ENCODE assay signal across 20 mouse cellular contexts in genomic region chr9:70197992-70198391, GRCm38 (mm10). TPM values are rescaled to one million over a fixed set of nuclear protein-coding genes. Genes with fewer than 3 reads are reported as not detected.
"Had no signal": no experiment of that assay in that cellular context is flagged by ENCODE, and none has a peak within 500 bp of the region (broad histone marks: within the 10 kb centered on the region; RNA-seq: fewer than 3 reads in every experiment).

No protein-coding gene starts in this region.

- ATAC-seq: liver, postnatal 0 days; lung, postnatal 0 days; midbrain, embryonic 15.5 days had no signal

- H3K4me1 ChIP-seq: midbrain, embryonic 15.5 days; neural tube, embryonic 12.5 days; neural tube, embryonic 15.5 days; stomach, embryonic 15.5 days had no signal

- H3K27me3 ChIP-seq: midbrain, embryonic 12.5 days; midbrain, embryonic 15.5 days; neural tube, embryonic 12.5 days; neural tube, embryonic 15.5 days; stomach, embryonic 15.5 days had no signal

- H3K36me3 ChIP-seq: midbrain, embryonic 12.5 days; midbrain, embryonic 15.5 days; neural tube, embryonic 12.5 days; neural tube, embryonic 15.5 days; stomach, embryonic 15.5 days had no signal

- H3K9me3 ChIP-seq: midbrain, embryonic 12.5 days; midbrain, embryonic 15.5 days; neural tube, embryonic 12.5 days; neural tube, embryonic 15.5 days; stomach, embryonic 15.5 days had no signal

- H3K4me3 ChIP-seq: layer of hippocampus, adult 2 months; midbrain, embryonic 12.5 days; midbrain, embryonic 15.5 days; neural tube, embryonic 12.5 days; neural tube, embryonic 15.5 days; stomach, embryonic 15.5 days had no signal

- DNase-seq: kidney, postnatal 25 days; layer of hippocampus, adult 9-11 months; liver, postnatal 0 days; lung, embryonic 14.5 days; right cerebral cortex, adult 18-20 months; right cerebral cortex, postnatal 14 days; right cerebral cortex, postnatal 4 days; spleen, adult 18-20 months; thymus, postnatal 25 days had no signal

- H3K9ac ChIP-seq: liver, embryonic 14.5 days; liver, postnatal 0 days; lung, embryonic 14.5 days; midbrain, embryonic 12.5 days; midbrain, embryonic 15.5 days; neural tube, embryonic 12.5 days; neural tube, embryonic 15.5 days; stomach, embryonic 15.5 days had no signal

- H3K27ac ChIP-seq: kidney, postnatal 0 days; layer of hippocampus, adult 2 months; liver, embryonic 14.5 days; macrophage; midbrain, embryonic 12.5 days; midbrain, embryonic 15.5 days; neural tube, embryonic 12.5 days; neural tube, embryonic 15.5 days; stomach, embryonic 15.5 days had no signal

- H3K4me2 ChIP-seq: liver, embryonic 11.5 days; lung, embryonic 14.5 days; midbrain, embryonic 12.5 days; midbrain, embryonic 15.5 days; neural tube, embryonic 12.5 days; neural tube, embryonic 15.5 days; stomach, embryonic 15.5 days had no signal

RNA-seq across cellular contexts. Expression of gene Fam81a, which starts 55.6 kb away (rescaled TPM):
- polyA plus RNA-seq: macrophage had no signal
